Mouse (Mus musculus) left cerebral cortex, postnatal 4 days (tissue): ENCODE measurements around the gene Limch1. TPM values are rescaled to one million over a fixed set of nuclear protein-coding genes. Genes with fewer than 3 reads are reported as not detected.

Experiments
- DNase-seq: peaks from one replicate; pipeline ENCODE4 v3.0.0-alpha.2; 2022
- intact Hi-C: fragments of 180-260 bp; cut with DNase I; formaldehyde crosslinking; loops from one replicate; pipeline ENCODE4 v1.15.1; 2025
- total RNA-seq, 2 experiments: library from RNA; stranded (reverse); gene quantifications; 2 replicates each; pipeline ENCODE4 v1.2.3; 2021

Limch1 gene
- total RNA-seq, 2 experiments from 2014 or later, result 203 to 223 TPM

DNA sequence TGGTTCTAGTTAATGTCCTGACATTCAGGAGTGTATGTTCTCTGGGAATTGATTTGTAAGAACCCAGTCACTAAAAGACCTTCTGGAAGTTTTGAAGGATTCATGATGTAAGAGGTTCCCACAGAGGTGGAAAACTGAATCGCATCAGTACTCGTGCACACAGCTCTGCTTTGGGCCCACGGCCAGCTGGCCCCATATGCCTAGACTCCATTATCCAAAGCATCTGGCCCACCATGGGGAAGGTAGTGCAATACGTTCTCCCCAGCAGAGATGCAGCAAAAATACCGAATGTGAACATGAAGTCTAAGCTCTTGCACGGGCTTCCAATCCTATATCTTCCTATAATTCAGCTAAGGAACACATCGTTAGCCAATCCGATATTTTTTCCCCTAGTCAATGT lies 214.3 kb downstream of the Limch1 start:
- intact Hi-C loops, result no loop called here
- DNase-seq, result peak; percentile 76

DNA sequence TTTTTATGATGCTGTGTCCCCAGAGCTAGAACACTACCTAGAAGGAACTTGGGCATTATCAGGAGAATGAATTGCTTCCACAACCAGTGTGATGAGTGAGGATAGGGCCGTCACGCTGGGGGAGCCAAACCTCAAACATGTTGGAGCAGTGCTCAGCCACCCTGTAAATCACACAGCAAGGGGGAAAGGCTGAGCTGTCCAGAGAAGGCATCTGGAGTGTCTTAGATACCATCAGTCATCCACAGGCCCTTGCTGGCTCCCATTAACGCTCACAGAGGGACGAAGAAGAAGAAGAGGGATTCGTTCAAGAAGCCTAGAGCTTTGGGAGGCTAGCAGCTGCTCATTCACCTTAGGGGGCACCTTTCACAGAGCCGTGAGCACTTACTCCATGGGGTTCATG lies 219.8 kb downstream of the Limch1 start:
- intact Hi-C loops, result no loop called here
- DNase-seq, result no peak

DNA sequence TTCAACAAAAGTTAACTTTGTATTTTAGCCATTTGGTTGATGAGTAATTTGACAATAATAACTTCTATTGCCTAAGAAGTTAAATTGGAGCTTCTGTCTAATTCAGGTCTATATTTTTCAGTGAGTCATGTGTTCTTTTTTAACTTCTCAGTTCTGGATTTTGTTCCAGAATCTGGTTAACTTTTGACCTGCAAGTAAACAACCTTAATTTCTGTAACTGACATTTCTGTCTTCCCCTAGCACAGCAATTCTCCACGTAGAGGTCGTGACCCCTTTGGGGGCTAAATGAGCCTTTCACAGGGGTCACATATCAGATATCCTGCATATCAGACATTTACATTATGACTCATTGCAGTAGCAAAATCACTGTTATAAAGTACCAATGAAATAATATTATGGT lies 221.5 kb downstream of the Limch1 start:
- intact Hi-C loops, result no loop called here
- no peak for DNase-seq

DNA sequence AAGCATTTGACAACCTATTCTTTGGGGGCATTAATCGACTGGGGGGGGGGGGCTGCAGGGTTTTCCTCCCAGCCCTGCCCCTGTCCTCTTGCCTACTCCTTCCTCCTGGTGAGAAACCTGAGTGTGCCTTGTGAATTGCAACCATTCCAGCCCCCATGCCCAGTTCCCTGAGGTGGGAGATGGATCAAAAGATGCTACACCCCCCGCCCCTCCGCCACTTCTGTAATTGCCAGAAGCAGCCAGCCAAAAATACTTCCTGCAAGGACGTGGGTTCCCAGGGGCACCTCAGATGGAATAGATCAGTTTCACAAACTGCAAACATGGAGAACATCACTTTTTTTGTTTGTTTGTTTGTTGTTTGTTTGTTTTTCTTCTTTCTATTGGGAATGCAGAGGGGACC lies 222.0 kb downstream of the Limch1 start:
- intact Hi-C loops, result no loop called here
- DNase-seq, result no peak

DNA sequence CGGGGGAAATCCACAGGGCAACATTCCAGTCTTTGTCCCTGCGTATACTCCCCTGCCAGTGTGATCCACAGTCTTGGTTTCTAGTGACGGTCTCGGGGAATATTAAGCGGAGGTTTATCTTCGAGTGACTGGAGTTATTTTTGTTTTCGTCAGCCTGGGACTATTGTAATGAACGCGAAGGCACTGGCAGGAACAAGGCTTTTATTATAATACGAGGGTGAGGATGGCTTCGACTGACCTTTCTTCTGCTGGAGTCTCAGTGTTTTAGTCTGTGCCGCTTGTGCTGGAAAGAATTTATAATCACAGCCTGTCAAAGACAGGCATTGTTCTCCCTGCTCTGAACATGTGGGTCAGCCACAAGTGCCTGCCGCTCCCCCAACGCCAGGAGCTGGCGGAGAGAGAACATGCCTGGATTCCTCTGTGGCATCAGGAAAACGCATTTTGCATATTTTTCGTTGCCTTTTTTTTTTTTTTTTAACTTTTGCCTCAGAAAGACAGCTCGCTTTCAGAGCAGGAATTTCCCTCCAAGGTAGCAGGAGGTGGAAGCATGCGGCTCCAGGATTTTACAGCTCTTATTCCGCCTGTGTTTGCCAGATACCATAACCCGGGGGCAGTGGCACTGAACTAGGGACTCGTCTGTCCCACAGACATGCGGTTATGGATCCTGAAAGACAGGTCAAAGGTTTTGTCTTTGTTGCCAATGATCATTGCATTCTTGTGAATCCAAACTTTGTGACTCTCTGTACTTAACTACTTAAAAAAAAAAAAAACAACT lies 222.6 kb downstream of the Limch1 start:
- DNase-seq, result peak; percentile 48
- intact Hi-C loops, result no loop called here

DNA sequence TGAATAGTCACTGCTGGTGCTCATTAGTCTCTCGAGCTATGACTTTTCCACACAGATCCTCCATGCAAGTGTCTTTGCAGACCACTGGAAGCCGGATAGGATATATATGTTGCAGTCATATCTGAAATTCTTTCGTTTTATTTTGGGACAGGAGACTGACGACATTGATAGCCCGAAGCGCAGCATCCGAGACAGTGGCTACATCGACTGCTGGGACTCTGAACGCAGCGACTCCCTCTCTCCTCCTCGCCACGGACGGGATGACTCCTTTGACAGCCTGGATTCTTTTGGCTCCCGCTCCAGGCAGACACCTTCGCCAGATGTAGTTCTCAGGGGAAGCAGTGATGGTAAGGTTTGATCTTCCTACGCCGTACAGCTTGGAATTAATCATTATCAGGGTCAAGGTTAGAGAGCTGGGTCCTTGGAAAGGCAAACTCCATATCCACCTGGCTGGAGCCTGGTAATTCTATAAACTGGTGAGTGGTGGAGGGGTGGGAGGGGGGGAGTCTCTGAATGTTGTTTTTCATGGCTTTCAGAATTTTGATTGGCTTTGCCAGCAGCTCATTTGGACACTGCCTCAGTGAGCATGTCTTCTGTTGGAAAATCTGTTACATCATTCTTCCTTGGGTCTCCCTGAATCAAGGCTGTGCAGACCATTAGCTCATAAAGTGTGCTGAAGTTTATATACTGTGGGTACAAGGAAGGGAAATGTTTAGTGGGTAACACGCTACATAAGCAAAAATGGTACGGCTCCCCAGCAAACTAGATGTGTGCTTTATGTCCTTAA lies 223.5 kb downstream of the Limch1 start:
- no peak for DNase-seq
- intact Hi-C loops, result no loop called here

DNA sequence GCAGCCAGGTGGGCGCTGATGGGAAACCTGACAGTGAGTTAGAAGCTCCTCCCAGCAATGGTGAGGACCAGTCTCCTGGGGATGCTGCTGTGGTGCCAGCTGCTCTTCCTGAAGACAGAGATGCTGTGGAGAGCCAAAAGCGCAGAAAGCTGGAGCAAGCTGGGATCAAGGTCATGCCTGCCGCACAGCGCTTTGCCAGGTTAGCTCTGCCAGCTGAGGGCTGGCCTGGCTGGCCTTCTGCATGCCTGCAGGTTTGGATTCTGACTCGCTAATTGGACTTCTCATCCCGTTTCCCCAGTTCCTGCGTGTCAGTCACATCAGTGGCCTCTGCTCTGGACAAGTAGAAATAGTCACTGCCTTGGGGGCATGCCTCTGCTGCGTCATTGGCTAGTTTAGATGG lies 230.0 kb downstream of the Limch1 start:
- intact Hi-C loops, result no loop called here
- DNase-seq, result peak; percentile 24

DNA sequence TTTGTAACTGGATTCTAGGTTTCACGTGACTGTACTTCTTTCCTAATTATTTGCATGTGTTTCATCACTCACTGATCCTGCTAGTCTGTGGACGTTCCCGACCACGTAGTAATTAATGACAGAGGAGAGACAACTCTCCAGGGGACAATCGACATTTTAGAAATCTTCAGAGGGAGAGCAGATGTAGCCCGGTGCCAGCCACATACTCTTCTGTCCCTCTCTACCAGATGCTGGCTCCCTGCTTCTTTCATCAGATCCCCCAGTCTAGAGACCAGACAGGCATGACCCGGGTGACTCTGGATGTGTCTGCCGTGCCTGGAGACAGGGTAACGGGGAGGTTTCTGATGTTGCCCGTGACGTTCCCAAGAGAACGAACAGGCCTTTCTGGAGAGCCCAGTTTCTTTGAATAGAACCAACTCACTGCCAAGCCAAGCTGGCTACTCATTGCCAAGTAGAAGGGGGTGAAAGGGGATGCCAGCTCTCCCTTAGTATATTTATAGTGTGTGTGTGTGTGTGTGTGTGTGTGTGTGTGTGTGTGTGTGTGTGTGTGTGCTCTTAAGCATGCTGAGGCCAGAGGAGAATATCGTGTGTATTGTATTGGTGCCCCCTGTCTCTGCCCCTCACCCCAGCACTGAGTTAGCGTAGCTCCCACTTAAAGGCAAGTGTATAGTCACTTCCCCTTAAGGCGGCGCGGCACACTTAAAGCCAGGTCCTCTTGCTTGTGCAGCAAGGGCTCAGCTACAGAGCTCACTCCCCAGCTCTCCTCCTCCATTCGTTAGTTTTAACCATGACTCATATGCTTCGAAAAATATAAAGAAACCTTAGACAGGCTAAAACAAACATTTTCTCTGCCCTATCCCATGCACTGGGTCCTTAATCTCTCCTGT lies 233.9 kb downstream of the Limch1 start:
- peak; percentile 45 for DNase-seq
- intact Hi-C loops, result no loop called here

DNA sequence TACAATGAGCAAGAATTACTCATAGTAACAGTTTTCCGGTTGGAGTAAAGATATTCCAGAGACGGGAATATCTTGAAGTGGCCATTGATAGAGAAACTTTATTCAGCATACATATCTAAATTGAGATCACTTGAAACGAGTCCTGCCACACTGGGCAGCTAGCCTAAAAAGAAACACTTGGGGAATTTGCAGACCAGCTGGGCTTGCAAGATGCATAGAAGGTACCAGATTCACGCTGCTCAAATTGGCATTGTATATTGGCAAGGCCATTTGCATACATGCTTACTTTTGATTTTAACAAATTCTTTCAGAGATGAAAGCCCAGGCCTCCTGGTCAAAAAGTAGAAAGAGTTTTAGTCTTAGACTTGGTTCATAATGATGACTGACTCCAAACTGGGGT lies 235.2 kb downstream of the Limch1 start:
- no peak for DNase-seq
- intact Hi-C loops, result no loop called here

DNA sequence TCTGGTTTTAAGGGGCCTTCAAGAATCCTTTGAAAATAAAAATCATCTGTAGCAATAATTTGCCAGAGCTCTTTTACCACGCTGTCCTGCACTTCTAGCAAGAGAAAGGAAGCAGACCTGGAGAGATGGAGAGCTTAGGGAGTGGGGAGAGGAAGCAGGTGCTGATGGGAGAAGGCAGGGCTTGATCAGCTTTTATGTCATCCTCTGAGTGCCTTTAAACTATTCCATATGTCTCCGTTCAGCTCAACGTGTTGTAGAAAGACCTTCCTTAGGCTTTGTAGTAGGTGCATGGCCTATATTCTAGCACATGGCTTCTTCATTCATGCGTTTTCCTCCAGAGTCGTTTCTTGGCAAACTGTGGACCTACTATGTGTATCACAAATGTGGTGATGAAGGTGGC lies 237.5 kb downstream of the Limch1 start:
- intact Hi-C loops, result no loop called here
- no peak for DNase-seq

DNA sequence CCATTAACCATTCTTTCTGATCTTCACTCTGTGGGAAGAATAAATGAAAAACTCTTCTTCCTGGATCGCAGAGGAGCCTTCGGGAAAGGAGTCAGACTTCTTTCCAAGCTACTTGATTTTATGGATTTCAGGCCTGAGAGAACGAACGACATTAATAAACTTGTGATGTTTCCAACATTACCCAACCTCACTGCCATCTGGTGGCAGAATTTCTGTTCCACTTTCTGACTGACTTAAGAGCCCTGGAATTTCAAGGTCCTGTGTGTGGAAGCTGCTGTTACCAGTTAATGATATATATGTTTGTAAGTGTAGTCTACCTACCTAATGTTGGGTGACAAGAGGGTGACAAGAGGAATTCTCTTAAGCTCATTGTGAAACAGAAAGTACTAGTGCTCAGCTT lies 243.3 kb downstream of the Limch1 start:
- intact Hi-C loops, result no loop called here
- no peak for DNase-seq

DNA sequence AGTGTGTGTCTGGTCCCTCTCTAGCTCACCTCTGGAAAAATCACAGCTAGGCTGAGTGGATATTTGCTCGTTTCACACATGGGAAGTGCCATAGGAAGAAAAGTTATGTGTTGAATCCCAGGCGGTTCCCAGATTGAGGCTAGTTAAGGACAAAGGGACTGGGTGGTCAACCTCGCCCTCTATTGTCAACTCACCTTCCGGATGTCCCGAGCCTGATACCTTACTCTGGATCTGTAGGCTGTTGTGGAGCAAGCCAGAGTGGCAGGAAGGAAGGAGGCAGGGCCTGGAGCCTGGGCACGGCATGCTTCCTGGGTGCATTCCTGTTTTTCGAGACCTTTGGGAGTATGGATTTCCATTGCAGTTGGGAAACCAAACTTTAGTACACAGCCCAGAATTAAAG lies 243.9 kb downstream of the Limch1 start:
- DNase-seq, result no peak
- intact Hi-C loops, result no loop called here

DNA sequence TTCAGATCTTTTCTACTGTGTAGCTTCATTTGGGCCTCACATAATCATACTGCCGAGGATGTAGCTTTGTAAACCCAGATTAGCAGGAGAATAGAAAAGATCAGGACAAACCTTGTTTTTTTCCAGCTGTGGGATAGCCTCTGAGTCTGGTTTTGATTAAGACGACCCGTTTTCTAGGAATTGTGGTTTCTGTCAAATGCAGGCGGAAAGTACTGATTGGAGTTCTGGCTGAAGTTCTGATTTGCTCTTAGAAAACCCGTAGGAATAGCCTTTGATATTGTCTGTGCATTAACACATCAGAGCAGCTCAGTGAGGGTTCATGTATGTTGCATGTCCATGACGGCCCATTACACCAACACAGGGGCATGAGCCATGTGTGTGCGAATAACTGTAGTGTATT lies 246.8 kb downstream of the Limch1 start:
- DNase-seq, result no peak
- intact Hi-C loops, result loop anchor here (10.0 kb wide), 1 partner anchor 268 kb away; no protein-coding TSS in a partner anchor

DNA sequence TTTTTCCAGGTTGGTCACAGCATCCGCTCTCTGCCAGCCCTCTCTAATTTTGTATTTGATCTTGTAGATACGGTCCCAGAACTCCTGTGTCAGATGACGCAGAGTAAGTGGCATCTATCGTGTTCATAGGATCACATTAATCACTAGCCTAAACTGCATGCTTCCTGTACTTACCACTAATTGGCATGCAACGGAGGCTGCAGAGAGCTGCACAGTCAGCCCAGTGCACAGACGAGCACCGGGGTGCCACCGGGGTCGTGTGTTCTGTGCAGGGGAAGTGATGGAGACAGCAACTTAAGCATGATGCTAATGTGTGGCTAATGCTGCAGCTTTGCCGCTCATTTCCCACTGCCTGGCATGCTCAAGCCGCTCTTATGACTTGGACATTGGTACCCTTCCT lies 247.4 kb downstream of the Limch1 start:
- intact Hi-C loops, result loop anchor here (10.0 kb wide), 1 partner anchor 268 kb away; no protein-coding TSS in a partner anchor

DNA sequence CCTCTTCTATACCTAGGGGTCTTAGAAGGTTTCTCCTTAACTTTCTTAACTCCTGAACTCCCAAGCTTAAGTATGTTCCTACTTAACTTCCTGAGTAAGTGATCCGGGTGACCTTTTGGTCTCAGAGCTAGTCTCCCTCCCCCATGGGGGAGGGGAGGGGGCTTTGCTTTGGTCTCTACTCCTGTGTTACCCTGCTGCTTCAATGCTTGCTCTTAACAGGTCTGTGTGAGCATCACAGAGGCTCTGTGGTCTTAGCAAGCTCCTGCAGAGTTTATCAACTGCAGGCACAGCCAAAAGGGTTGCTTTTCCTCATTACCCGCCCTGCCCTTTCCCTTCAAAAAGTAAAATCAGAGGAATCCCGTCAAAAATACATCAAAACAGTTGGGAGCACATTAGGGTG lies 250.5 kb downstream of the Limch1 start:
- intact Hi-C loops, result loop anchor here (10.0 kb wide), 1 partner anchor 271 kb away; no protein-coding TSS in a partner anchor
- no peak for DNase-seq

More for the DNA sequence above, 247.4 kb downstream of the Limch1 start:
- no peak for DNase-seq

DNA sequence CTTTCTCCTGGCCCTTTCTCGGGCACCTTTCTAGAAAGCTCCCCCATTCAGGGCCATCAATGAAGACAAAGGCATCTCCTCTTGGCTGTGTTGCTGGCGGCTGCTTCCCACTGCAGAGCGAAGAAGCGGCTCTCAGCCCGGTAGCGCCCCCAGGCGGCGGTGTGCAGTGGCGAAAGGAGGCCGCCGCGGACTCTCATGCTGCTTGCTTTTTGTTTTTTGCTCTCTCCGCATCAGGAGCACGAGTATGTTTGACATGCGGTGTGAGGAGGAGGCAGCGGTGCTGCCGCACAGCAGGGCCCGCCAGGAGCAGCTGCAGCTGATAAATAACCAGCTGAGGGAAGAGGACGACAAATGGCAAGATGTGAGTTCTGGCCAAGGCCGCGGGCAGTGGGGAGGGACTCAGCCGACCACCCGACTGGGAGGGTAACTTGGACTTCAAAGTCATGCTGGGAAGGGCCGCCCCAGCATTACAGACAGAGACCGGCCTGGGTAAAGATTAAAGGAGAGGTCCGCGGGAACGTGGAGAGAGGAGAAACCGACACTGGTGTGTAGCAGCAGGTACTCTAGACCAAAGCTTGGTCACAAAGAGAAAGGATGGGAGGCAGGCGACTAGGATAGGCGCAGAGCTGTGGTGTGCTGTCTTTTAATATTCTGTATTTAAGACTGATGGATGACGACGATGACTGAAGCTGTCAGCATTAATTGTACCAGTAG lies 251.4 kb downstream of the Limch1 start:
- peak; percentile 94 for DNase-seq
- intact Hi-C loops, result loop anchor here (10.0 kb wide), 1 partner anchor 272 kb away; no protein-coding TSS in a partner anchor

DNA sequence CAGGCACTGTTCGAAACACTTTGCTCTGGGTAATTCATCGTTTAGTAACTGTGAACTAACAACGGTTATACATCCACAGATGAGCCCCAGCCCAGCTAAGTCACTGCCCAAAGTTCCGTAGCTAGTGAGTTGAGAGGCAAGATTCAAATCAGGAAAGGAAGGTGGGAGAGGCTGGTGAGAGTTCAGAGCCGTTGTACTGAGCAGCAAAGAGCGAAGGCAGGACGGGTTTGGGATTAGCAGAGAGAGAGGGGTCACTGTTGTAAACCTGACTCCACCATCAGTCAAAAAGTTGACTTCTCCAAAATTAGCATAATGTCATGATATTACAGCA lies 251.9 kb downstream of the Limch1 start:
- intact Hi-C loops, result loop anchor here (10.0 kb wide), 1 partner anchor 273 kb away; no protein-coding TSS in a partner anchor
- DNase-seq, result no peak

DNA sequence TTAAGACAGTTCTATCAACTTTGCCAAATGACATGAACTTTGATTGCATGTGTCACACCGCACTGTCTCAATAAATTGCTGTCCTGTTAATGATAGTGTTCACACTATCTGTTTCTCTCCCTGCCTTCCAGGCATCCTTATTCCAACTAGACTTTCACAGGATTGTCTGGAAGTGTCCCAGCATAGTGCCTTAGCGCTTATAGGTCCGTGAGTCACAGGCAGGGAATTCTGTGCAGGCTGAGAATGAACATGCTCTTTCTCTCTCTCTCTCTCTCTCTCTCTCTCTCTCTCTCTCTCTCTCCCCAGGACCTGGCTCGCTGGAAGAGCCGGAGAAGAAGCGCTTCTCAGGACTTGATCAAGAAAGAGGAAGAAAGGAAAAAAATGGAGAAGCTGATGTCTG lies 252.7 kb downstream of the Limch1 start:
- intact Hi-C loops, result loop anchor here (10.0 kb wide), 1 partner anchor 274 kb away; no protein-coding TSS in a partner anchor
- DNase-seq, result no peak

DNA sequence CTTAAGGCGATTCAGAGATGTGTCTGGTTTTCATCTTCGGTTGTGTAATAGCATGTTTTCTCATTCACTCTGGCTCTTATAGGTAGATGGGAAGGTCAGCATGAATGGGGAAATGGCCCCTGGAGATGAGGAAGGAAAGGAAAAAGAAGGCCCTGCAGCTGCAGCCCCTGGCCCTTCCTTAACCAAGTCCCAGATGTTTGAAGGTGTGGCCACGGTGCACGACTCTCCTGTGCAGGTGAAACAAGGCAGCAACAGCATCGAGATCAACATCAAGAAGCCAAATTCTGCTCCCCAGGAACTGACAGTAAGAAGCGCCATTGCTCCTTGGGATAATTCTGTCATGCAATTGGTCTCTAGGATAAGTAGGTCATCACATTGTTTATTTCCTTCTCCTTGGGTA lies 256.7 kb downstream of the Limch1 start:
- intact Hi-C loops, result no loop called here
- no peak for DNase-seq

DNA sequence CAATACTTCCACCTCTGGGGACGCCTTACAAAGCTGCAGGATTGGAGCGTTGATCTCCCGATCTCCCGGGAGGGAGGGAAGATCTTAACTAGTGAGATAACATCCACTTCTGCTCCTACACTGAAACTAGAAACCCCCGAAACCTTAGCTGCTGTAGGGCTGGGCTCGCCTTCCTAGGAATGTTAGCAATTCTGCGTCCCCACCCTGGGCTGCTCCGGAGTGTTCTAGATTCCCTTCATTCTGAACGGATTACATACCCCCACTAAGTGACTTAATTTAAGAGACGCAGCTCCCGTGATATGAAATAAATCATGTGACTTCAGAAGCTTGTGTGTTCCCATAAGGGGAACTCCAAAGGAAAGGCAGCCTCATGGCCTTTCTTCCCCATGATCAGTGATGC lies 259.0 kb downstream of the Limch1 start:
- intact Hi-C loops, result no loop called here

More for the DNA sequence above, 259.0 kb downstream of the Limch1 start:
- no peak for DNase-seq
